Mouse (Mus musculus) ovary, postnatal 10 days (tissue): ENCODE measurements around the gene Tlr3.

Source experiments
- DNase-seq: peaks from one replicate; pipeline ENCODE4 v3.0.0; 2022; ENCODE audit warnings: low spot score

Tlr3 gene

DNA sequence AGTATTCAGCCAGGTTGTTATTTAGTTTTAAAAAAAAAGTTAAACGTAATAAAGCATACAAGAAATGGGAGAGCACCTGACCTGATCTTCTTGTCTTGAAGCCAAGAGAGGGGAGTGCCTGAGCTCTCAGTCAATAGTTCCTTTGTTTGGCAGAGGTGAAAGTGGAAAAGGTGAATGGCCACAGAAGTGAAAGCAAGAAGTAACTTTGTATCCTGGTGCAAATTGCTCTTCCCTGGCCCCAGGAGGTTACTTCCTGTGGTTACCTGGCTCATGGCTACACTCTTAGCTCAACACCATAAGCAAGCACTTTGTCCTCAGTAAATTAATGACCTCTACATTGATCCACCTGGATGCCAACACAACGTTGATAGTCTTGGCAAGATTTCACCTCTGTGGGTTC is at the start of gene Tlr3:
Gene Tlr3 (minus strand): TSS at position 199 of the 400 bp plus-strand sequence.
- DNase-seq, result no peak

DNA sequence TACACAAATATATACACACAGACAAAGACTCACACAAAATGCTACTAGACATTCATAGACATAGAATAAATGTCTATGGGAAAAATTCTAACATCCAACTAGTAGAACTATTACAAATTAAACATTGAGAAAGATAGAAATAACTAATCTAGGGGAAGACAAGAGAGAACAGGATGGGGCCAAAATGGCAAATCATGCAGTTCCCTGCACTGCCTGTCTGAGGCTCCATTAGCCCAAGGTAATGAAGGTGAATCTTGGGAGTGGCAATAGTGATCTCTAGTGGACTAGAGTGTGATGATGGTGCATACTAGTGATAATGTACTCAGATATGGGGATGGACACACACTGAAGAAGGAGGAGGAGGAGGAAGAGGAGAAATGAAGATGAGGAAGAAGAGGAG is 47.0 kb upstream of the Tlr3 start:
- no peak for DNase-seq

DNA sequence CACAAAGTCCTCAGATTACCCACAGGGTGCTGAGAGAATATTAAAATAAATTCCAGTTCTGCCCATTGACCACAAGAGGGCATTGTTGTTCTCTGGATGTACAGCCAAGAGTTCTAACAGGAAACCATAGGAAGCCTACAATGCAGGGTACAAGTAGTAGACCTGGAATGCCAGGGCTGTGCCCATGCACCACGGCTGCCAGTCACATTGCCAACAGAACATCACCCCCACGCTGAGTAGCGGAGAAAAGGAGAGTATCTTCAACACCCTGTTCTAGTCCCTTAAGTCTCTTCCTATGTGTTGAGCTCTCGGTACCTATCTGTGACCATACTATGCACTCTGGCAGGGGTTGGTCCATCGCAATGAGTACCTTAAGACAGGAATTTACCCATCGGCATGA is 43.5 kb upstream of the Tlr3 start:
- DNase-seq, result no peak

DNA sequence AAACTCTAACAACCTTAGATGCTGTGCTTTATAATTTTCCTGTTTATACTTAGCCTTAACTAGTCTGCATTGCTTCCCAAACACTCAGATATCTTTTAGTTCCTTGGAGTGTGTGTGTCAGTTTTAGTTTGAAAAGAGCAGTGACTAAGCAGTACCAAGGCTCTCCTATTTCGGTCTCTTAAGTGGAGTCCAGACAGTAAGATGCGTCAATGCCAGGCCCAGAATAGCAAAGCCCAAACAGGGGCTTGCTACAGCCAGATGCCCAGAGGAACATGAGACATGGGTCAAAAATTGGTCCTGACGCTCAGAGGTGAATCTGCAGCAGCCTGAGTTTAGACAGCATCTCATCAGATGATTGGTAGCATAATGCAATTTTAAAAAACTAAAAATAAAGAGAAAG is 41.2 kb upstream of the Tlr3 start:
- no peak for DNase-seq

DNA sequence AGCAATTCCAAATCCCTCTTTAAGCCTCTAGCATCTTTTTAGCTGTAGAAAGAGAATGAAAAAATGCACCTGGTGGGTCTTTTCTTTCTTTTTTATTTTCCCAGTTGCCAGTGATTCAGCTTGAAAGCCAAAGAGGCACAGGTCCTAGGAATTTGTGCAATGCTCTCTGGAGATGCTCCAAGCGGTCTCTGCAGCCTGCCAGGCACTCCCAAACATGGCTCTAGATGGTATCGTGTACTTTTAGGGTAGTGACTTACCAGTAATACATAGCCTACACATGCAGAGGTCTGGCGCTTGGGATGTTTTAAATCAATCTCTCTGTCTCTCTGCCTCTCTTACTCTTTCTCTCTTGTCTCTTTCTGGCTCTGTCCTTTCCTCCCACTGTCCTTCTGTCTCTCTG is 38.0 kb upstream of the Tlr3 start:
- no peak for DNase-seq

DNA sequence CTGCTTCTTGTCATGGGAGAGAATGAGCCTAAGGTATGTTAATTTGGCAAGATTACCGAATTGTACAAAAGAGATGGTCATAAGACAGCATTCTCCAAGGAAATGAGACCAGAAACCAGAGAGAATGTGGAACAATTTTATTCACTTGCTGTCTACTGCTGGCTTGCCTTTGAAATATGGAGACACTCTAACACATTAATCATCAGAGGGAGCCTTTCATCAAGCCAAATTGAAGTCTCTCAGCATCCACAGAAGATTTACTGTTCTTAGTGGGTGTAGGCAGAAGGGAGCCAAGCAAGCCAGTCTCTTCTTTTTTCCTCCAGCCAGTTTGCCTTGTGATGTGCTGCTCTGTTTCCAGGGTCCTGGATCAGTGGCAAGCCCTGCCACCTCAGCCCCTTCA is 37.4 kb upstream of the Tlr3 start:
- no peak for DNase-seq

DNA sequence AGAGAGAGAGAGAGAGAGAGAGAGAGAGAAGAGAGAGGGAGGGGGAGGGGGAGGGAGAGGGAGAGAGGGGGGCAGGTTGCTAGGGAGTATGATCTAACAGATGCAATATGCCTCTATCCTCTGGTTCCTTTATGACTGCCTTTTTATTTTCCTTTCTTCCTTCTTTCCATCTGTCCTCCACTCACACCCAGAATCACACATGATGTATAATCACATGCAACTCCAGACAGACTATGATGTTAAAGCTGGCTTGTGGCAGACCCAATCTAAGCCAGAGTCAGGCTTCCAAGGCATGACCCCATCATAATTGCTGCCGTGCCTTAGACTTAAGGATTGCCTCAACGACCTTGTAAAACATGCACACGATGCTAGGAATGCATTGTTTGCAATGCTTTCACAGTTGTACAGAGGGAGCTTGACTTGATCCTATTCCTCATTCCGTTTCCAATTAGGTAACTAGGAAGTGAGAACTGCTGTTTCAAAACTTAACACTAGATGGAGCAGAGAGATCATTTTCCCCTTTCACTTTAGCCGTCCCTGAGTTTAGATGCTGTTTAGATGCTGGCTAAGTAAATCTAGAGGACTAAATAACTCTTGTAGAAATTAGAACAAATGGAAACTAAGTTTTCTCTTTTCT is 28.1 kb upstream of the Tlr3 start:
- no peak for DNase-seq

DNA sequence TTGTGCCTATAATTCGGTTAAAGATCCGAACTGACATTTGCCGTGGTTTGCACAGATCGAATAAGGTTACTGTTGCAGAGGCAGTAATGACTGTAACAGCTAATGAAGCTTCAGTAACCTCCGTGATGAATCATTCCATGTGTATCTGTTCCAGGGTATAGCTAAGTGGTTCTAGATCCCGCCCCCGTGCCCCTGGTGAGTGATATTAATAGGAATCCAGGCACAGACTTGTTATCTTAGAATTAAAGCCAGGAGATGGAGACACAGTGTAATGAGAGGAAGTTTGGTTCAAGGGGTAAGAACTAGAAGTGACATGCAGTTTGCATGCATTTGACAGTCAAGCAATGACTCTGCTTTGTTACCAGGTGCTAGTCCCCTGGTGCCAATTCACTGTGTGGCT is 9.3 kb upstream of the Tlr3 start:
- DNase-seq, result no peak

DNA sequence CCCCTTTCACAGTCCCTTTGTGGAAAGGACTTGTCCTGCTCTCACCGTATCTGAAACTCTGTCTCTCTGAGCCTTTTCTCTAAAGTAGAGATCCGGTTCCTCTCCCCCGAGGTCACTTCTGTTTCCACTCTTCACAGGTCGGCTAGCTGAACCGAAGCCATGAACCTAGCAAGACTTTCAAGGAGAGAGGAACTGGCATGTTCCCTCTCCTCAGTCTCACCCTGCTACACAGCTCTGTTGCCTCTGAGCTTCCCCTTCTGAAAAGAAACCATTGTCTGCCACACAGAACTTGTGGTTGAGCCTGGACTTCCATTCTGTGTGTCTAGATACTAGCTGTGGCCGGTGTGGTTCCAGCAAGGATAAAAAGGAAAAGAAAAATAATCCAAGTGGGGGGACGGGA is 4.1 kb upstream of the Tlr3 start:
- no peak for DNase-seq

DNA sequence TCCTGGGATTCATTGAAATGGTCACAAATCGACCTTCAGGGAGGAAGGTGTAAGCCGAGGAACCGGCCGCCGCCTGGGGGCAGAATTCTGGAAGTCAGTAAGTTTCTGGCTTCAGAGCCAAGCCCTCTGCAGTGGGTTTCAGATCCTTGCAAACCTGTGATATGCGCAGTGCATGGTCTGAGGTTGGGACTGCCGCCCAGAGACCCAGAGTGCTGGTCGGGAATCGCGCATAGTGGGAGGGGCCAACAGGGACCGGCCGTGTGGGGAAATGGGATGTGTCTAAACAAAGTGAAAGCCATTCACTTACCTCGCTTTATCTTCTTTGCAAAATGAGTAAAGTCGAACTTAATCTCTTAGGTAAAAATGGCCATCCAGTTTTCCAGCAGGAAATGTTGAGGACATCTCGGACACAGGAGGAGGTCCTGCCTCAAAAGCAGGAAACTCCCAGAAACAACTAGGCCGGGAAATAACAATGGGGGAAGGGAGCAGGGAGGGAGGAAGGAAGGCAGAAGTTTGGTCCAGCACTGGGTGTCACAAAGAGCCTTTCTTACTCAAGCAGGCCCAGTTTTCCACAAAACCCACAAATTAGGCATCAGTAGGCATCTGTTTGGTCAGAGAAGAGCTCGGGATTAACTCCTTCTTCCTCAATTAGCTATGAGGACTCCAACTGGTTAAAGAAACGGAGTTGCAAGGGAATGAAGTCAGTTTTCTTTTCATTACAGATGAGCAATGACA is 567 bp downstream of the Tlr3 start:
- peak; percentile 38 for DNase-seq

DNA sequence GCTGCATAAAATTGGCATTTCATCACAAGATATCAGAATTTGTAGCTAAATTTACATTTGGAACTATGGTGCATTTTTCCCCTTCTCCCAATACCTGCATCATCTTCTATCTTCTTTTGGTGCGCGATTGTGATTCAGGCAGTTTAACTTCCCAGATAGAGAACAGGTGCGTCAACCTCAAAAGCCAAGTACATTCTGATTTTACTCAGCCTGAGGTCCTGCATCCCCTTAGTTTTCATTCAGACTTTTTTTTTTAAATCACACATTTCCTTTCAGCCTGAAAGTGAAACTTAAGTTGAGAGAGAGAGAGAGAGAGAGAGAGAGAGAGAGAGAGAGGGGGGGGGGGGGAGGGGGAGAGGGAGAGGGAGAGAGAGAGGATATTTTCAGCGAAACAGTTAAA is 1.2 kb downstream of the Tlr3 start:
- no peak for DNase-seq

DNA sequence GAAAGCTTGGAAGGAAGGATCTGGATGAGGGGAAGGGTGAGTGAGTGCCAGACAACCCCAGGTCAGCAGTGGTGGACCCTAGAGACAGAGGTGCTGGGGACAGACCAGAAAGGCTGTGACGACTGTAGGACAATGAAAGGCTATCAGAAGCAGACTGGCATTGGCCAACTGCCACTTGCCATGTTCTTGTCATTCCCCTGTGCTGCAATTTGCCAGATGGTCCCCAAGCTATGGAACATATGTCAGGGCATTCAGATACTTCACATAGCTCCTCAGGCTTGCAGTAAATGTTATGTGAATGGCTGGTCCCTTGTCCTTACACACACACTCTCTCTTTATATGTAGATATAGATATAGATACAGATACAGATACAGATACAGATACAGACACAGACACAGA is 27.6 kb downstream of the Tlr3 start:
- no peak for DNase-seq

DNA sequence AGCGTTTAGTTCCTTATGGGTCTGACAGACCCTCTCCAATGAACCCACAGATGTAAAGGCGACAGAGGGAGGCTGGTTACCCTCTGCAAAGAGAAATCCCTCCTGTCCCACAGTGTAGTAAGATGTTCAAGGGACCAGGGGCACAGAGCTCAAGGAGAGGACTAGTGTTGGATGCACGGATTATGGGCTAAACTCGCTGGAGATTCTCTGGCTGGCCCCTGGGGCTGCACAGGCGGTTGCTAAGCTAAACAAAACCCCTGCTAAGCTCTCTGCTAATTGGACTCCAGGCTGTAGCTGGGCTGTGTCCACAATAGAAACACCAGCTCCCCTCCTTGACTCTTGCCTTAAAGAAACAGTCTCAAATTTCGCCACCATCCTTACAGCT is 28.9 kb downstream of the Tlr3 start, which contains the start of gene Fam149a:
Gene Fam149a (minus strand): TSS at position 329 of the 385 bp plus-strand sequence.
- no peak for DNase-seq

DNA sequence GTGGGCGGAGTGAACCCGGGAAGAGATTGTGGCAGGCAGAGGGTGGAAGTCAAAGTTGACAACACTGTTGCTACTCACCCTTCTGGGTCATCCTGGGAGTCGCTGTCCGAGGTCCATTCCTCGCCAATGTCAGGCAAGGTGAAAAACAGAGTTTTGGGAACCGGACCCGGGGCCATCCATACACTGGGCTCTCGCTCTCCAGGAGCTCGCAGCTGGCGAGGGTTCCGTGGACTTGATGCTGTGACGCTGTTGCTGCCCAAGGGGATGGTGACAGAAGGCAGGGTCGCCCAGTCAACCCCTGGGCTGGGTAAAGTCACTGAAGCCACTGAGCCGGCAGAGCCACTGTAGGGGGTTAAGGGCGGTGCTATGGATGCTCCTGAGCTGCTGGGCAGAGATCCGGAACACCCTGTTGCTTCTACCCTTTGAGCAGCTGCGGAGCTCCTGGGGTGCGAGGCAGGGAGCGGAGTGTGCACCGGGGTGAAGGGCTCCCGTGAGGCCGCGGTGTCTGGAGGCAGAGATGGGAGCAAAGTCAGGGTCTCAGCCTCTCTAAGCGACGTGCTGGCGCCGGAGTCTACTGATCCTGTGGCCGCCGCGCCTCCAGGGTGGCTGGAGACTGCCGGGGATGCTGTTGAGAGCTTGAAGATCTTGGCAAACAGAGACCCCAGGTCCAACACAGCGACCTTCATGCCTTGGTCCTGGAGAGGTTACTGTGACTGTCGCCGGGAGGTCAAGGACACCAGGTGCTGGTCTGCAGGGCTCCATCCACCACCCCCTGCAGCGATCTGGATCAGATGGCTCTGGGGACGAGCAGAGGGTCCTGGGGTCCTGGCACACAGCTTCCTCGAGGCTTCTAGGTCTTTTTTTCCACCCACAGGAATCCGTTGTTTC is 29.6 kb downstream of the Tlr3 start:
- DNase-seq, result no peak

DNA sequence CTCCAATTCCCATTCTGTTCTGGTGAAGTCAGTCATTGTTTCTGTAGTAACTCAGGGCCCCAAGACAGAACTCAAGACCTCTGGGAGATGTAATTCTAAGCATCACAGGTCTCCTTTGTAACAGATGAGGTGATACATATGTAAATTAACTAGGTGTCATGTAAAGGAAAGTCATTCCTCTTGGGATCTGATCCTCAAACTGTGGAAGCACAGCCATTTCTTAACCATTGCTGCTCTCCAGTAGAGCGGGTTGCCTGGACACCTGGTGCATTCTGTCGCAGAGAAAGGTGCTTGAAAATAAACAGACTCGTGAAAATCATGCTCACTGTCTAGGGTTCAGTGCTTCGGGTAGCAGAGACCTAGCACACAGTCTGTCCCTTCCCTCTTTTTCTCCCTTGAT is 30.3 kb downstream of the Tlr3 start:
- no peak for DNase-seq

DNA sequence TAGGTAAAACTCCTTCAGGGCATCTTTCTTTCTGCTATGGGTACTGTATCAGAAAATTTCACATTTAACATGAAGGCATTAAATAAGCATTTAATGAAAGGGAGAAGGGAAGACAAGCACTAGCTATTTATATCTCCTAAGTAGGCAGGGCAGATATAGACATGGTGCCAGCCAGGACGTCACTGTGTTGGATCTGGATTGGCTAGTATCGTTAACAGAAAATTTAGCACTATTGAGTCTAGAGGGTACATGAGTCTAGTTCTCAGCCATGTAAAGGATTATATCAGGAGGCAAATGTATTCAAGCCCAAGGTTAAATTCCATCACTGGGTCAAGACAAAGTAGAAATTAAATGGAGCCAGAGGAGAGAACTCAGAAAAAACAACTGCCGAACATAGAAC is 36.8 kb downstream of the Tlr3 start:
- DNase-seq, result no peak

DNA sequence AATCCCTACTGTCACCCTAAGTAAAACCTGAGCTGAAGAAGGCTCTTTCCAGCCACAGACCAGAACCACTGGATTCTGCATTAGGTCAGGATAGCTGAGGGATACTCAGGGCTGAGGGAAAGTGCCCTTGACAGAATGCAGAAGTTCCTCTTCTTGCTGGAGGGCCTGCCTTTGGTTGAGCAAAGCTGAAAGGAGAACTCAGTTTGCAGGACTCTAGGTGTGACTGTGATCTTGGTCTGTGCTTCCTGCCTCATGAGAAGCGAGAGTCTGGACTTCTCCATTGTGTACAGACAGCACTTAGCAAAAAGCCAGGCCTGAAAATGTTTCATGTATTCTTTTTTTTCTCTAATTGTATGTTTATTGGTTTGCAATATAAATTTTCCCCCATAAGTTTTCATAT is 43.7 kb downstream of the Tlr3 start:
- no peak for DNase-seq

DNA sequence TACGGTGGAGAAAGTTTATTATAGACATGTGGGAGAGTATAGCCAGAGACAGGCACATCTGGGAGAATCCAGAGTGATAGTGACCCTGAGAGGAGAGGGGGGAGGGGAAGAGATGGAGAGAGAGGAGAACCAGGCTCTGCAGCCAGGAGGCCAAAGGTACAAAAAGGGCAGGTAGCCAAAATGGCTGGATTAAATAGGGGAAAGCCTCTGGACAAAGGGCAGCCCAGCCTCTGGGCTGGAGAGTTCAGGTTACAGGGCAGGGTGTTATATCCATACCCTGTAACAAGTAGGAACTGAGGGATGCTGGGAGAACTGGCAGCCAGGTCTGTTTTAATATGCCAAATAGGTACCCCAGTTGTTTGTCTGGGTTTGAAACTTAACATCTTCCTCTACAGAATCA is 47.7 kb downstream of the Tlr3 start:
- DNase-seq, result no peak

DNA sequence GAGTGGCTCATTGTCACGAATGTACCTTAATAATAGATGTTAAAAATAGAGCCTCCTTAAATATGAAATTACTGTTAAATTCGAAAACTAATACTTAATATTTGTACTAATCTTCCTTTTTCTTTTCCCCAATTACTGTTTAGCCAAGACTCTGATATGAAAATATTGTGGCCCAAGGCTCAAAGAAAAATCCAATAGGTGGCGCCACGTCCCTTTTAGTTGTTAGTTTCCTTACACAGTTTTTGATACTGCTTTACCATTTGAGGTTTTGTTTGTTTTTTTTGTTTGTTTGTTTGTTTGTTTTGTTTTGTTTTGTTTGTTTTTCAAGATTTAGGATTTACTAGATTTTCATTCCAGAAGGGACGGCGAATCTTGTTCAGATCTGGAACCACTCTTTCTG is 48.6 kb downstream of the Tlr3 start:
- no peak for DNase-seq

DNA sequence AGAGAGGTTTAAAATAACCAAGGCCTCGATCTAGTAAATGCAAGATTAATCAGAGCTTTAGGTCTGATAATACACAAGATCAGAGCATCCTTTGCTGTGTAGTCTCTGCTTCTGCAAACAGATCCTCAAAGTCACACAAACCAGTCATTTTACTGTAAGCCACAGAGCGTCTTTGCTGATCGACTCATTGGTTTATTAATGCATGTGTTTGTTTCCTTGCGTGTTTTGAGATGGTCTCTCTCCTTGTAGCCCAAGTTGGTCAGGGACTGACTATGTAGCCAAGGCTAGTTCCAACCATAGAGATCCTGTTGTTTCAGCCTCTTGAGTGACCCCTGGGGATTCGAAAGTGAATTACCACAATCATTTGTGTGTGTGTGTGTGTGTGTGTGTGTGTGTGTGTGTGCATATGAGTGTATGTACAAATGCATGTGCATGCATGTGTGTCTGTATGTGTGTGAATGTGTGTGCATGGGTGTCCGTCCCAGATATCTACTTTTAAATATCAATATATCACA is 51.7 kb downstream of the Tlr3 start:
- DNase-seq, result no peak

DNA sequence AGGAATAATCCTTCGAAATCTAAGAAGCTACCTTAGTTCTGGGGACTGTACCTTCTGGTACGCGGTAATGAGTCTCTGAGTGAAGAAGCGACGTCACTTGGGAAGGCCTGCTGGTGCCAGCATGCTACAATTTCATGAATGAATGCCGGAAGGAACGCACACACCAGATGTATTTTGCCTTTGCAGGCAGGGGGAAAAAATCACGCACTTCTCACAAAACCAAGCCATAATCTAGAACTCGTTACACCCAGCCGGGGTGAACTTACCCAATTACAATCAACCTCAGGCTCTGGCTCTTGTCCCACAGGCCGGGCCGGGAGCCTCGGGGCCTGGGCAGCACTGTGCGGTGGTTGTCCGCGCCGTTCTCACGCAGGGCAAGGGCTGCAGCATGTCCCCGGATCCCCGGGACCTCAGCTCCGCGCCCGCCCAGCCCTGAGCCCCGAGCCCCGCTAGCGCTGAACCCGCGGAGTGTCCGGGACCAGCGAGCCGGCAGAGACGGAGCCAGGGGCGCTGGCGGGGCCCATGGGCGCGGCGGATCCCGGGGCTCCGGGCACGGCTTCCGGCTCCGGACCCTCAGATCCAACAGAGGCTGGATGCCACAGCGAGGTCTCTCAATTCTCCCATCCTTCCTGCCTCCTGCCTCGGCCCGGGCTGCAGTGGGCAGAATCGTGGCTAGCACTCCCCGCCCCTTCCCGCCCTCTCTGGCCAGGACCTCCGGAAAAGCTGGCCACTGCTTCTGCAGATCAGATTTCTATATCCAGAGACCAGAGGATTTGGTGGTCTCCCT is 52.6 kb downstream of the Tlr3 start:
- peak; percentile 13 for DNase-seq

DNA sequence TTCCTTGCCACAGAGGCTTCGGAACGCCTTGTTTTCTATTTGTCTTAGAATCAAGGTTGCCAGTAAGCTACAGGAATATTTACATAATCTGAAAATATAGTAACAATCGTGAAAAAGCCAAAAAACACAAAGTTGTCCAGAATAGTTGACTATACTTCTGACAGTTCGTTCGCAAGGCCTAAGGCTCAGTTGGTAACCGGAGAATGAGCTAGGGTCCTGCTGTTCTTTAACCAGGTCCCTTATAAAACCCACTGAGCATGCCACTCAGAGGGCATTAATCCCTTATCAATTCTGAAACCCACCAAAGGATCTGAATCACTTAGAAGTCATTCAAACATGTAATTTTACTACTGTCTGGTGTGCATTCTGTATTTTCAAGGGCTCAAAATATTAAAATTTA is 55.1 kb downstream of the Tlr3 start:
- DNase-seq, result no peak
